Mouse (Mus musculus) stomach, postnatal 0 days (tissue): ENCODE measurements around the gene Slc22a23.

Source experiments
- CTCF ChIP-seq: IDR thresholded peaks from 2 replicates; pipeline ENCODE4 v1.5.1; 2016; ENCODE audit warnings: antibody characterized with exemption, low read depth, mild to moderate bottlenecking, moderate library complexity
- EP300 ChIP-seq: optimal IDR thresholded peaks from 2 replicates; pipeline ENCODE3; 2016; ENCODE audit warnings: antibody characterized with exemption

DNA sequence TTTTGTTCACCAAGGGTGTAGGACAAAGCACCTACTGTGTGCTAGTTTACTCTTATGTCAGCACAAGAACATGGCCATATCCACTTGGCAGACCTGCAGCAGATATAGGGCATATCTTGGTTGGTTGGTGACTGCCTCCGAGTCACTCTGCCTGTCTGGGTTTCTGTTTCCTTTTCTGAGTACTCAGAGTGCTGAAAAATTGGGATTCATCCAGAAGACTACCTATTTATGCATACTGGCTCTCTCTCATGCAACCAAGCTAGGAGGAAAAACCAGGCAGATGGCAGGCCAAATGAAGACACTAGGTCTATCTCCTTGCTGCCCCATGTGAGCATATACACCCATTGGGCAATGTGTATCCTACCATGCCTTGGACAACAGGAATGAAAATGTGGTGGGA is 149.3 kb downstream of the Slc22a23 start:
- TF ChIP-seq CTCF: no peak
- TF ChIP-seq EP300: no peak
